Mouse (Mus musculus) left cerebral cortex, postnatal 36 days (tissue): ENCODE data around the gene Myo5c. TPM values are rescaled to one million over a fixed set of nuclear protein-coding genes. Genes with fewer than 3 reads are reported as not detected.
"Not testable (repeated sequence)": the region's sequence is repeated elsewhere in the genome, so short reads cannot be mapped to it uniquely, and the experiment has no call there.

Experiments
- DNase-seq, 2 experiments: peaks; one replicate each; pipeline ENCODE4 v3.0.0; 2021 to 2022; ENCODE audit warnings: low spot score in 2 of 2, mixed read lengths in 1 of 2
- intact Hi-C: fragments of 180-260 bp; cut with DNase I; formaldehyde crosslinking; loops from one replicate; pipeline ENCODE4 v1.15.1; 2025
- total RNA-seq, 2 experiments: library from RNA; stranded (reverse); gene quantifications; 2 replicates each; pipeline ENCODE4 v1.2.3; 2021

Myo5c gene
- total RNA-seq, 2 experiments from 2014 or later = 4.4 to 6.3 TPM

DNA sequence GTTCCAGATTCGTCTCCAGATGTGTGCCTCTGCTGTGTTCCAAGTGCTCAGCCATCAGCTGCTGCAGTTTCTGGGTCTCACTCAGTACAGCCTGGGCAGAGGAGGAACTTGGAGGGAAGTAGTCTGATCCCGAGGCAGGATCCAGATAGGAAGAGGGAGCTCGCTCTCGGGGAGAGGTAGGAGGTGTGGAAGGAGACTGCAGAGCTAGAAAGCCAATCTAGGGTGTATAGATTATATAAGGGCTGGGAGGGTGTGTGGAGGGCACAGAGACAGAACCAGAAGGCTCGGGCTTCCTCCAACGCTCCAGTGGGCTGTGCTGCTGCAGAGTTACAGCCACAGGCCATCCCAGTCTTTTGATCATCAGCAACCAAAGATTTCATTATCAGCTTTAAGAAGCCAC, 11.2 kb downstream of the Myo5c start:
- peak; percentile 59 to 71 for DNase-seq
- intact Hi-C loops = no loop called here

DNA sequence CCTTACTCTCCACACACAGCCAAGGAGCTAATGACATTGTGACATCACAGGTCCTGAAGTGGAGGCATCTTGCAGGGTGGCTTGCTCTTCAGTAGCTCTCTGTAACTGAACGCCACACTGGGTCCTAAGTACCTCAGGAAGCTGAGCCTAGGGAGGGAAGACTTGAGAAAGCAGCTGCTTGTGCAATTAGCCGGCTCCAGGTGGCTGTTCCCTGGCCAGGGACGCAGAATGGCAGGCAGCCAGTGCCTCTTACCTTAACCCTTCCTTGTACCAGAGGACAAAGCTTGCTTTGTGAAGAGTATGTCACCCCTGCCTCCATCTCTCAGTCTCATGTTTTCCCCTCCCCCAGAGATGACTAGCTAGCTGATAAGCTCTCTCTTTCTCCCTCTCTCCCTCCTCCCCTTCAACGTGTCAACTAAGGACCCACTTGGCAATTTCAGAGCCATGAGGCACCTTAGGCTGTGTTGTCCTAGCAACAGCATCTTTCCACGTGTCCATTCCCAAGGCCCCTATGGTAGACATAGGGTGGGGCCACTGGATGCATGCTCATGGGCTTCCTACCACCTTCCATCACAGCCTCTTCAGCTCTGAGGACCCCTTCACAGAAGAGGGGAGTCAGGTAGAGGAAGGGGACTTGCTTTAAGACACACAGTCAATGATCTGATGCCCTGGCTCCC, 12.0 kb downstream of the Myo5c start:
- DNase-seq = peak in 1 of 2 experiments; percentile 53
- intact Hi-C loops = no loop called here

DNA sequence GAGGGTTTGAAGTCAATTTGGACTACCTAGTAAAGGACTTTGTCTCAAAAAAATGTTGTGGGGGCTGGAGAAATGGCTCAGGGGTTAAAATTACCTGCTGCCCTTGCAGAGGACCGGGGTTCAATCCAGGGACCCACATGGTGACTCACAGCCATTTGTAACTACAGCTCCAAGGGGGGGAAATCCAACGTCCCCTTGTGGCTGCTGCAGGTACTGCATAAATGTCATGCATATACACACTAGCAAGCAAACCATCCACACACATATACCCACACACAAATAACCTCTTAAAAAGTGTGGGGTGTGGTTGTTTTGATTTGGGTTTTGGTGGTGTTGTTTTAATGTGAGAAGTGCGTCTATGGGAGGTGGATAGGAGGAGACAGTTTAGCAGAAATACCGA, 12.7 kb downstream of the Myo5c start:
- no peak for DNase-seq

GRCm38 (mm10) chr9:75246080-75246930, 14.5 kb downstream of the Myo5c start:
- intact Hi-C loops = loop anchor here (5.0 kb wide), 1 partner anchor 34 kb away; no protein-coding TSS in a partner anchor
- peak in 1 of 2 experiments; percentile 46 for DNase-seq

More for the DNA sequence above, 12.7 kb downstream of the Myo5c start:
- intact Hi-C loops = no loop called here

DNA sequence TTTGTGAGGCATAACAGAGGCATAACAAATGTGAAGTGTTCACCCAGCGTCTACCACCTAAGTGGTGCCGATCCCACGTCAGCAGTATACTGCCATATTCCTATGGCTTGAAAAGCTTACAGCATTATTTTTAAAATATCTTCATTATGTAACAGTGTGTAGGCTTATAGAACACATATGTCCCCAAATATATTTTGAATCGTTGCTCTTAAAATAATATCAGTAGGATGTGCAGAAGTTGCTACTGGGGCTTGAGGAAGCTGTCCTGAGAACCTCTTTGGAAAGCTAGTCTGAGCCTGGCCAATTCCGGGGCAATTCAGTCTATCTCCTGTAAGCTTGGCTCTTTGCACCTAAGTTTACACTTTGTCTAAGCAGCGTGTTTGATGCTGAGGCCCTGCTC, 16.1 kb downstream of the Myo5c start:
- DNase-seq = peak in 1 of 2 experiments; percentile 53
- intact Hi-C loops = loop anchor here (5.0 kb wide), 1 partner anchor 36 kb away; no protein-coding TSS in a partner anchor

GRCm38 (mm10) chr9:75248359-75248758, 16.5 kb downstream of the Myo5c start:
- no peak for DNase-seq
- intact Hi-C loops = loop anchor here (5.0 kb wide), 1 partner anchor 36 kb away; no protein-coding TSS in a partner anchor

DNA sequence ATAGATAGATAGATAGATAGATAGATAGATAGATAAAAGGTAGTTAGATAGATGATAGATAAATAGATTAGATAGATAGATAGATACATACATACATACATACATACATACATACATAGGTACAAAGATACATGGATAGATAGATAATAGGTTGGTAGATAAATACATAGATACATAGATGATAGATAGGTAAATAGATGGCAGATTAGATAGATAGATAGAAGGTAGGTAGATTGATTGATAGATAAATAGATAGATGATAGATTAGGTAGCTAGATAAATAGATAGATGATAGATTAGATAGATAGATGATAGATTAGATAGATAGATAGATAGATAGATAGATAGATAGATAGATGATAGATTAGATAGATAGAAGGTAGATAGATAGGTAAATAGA, 17.1 kb downstream of the Myo5c start:
- DNase-seq = no peak
- intact Hi-C loops = loop anchor here (5.0 kb wide), 1 partner anchor 37 kb away; no protein-coding TSS in a partner anchor

DNA sequence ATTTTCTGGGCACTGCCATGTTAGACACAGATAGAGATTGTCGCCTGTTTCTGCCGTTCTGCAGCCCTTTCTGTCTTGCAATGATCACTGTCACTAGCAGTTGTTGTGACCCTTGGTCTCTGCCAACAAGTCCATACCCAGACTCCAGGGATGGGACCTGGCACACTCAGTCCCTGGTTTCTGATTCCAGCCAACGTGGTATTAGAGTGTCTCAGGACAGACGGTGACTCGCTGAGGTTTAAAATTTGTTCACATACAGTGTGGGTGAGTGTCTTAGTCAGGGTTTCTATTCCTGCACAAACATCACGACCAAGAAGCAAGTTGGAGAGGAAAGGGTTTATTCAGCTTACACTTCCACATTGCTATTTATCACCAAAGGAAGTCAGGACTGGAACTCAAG, 21.3 kb downstream of the Myo5c start:
- intact Hi-C loops, DNase-seq: not testable (repeated sequence)

- DNase-seq = no peak
- intact Hi-C loops = no loop called here
Measured at GRCm38 (mm10) chr9:75253766-75254165, 21.9 kb downstream of the Myo5c start.

DNA sequence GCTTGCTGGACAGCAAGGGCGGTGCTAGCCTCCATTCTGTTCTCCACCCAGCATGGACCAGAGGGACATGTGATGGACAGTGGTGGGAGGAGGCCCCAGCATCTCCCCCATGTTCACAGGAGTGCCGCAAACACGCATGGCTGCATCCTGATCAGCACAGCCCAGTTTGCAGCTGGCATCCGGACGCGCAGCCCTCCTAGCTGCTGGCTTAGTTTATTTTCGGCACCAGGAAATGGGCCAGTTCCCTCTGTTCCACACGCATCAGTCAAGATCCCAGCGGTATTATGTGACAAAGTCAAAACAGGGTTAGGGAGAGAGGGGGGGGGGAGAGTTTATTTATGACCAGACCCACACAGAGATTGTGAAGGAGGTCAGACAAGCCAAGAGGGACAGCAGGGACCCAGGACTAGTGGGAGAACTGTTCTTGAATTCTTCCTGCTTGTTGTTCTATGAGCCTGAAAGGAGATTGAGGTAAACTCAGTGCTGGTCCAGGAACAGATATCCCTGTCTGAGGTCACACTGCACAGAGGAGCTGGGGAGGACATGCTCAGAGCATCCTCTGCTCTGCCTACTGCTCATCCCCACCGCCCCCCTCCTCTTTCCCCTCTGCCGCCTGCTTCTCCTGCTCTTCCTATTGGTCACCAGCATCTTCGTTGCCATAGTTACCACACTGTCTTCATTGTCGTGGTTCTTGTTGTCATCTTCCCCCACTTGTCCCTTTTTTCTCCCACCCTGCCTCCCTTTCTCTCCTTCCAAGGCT, 22.6 kb downstream of the Myo5c start:
- DNase-seq = peak; percentile 62 to 68
- intact Hi-C loops = no loop called here

DNA sequence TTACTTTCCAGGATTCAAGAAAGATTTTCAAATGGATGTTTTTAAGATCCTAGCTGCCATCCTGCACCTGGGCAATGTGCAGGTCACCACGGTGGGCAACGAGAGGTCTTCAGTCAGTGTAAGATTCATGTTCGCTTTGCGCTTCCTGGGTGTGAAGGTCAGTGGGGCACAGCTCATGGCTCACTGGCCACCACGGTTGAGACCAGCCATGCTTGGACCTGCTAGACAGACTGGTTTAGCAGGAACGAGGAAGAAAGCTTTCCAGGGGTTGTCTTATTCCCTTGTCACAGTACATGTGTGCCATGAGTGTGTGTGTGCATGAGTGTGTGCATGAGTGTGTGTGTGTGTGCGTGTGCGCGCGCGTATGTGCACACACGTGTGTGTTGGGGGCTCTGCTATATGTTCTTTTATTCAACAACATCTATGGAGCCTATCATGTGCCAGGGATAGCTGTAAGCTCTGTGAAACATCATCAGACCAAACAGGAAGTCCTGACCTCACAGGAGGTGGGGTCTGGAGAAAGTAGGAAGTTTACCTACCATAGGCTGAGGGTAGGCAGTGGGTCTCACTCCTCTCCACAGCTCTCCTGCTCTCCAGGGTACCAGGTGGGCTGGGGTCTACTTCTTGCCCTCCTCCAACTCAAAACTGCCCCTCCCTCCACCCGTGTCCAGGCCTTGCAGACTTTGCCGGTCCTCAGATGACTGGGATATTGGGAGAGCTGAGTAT, 24.2 kb downstream of the Myo5c start:
- no peak for DNase-seq
- intact Hi-C loops = loop anchor here (5.0 kb wide), 1 partner anchor 59 kb away; no protein-coding TSS in a partner anchor

DNA sequence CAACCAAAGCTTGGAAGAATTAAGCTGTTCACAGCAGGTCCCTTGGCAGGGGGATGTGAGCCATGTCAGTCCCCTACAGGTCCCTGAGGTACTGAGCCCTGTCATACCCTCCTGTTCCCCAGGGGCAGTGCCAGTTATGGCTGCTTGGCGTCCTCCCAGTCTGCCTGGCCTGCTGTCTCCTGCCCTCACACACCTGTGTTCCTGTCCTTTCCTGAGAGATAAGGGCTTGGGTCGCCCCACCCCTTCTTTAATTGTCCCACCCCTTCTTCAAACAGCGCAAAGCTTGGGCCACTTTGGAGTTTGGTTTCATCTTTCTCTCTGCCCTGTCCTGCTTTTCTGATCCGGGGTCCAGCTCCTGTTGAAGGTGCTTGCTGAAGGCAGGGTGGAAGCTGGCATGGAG, 27.0 kb downstream of the Myo5c start:
- intact Hi-C loops = loop anchor here (5.0 kb wide), 1 partner anchor 61 kb away; no protein-coding TSS in a partner anchor
- no peak for DNase-seq

GRCm38 (mm10) chr9:75259656-75260055, 27.8 kb downstream of the Myo5c start:
- intact Hi-C loops = loop anchor here (5.0 kb wide), 1 partner anchor 62 kb away; no protein-coding TSS in a partner anchor
- no peak for DNase-seq

GRCm38 (mm10) chr9:75261332-75261872, 29.6 kb downstream of the Myo5c start:
- DNase-seq = no peak
- intact Hi-C loops = no loop called here

DNA sequence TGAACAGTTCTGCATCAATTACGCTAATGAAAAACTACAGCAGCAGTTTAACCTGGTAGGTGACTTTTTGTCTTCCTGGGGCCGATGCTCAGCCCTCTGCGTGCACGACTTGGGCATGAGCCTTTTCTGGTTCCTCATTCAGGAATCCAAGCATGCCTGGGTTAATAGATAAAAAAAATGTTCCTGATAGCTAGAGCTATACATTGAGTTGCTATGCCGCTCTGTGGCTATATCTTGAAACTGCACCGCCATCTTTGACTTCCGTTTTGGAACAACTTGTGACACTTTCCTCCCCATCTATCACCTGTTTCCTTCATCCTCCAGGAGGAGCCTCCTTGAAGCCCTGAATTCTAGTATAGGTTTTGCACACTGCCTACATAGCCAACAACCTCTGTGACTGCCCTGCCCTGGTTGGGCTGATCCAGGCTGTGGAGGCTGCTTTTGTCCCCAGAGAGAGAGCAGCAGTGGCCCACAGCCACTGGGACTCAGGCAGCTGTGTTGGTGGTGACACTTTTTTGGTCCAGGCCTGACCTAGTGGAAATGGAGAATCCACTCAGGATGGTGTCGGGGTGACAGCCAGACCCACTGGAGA, 30.5 kb downstream of the Myo5c start:
- intact Hi-C loops = loop anchor here (2.0 kb wide), 1 partner anchor 212 kb away; no protein-coding TSS in a partner anchor
- DNase-seq = peak; percentile 40 to 49

DNA sequence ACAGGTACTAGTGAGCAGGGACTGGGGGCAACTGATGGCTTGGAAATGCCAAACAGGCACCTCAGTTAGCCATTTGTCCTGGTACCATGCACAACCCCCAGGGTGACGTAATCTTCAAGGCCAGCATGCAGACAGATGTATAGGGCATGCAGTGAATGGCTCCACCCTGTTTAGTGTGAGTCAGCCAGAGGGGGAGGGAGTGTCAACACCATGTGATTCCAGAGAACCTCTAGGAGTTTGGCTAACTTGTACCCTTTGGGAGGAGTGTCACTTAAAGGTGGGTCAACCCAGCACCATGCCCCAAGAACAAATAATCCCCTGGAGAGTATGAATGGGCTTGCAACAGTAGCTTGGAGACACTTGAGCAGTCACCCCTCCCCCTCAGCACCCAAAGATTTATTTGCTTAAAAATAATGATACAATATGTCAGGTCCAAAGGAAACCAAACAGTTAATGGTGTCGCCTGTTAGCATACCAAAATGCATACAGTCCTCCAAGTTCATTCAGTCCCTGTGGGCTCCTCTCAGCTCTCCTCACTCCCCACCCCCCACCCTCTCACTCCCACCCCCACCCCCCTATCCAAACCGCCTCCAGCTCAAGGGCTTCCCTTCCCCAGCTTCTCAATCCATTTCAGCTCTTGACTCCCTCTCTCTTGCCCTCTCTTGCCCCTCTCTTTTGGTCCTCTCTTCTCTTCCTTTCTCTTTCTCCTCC, 32.3 kb downstream of the Myo5c start:
- intact Hi-C loops = no loop called here
- no peak for DNase-seq

DNA sequence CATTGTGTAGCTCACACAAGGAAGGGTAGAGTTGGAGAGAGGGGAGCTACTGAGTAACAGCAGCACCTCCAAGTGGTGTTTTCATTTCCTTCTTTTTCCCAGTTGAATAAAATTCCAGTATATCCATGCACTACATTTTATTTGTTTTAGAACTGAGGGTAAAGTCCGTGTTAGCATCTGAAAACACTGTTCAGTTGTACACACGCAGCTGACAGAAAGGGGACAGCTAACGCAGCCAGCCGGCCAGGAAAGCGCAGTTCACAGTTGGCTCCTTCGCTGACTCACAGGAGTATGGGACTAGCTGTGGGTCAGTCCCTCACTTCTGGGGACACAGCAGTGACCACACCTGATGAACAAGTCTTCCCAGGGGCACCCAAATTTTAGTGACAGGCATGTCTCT, 35.3 kb downstream of the Myo5c start:
- DNase-seq = no peak
- intact Hi-C loops = no loop called here

- intact Hi-C loops = no loop called here
- DNase-seq = no peak
Measured at GRCm38 (mm10) chr9:75270382-75270781, 38.6 kb downstream of the Myo5c start.
